Mouse (Mus musculus) heart, adult 2 months (tissue): ENCODE results near the gene Abcc5. TPM values are rescaled to one million over a fixed set of nuclear protein-coding genes. Genes with fewer than 3 reads are reported as not detected.
A peak's percentile ranks its signal among the peaks of the same experiment; 100 is the strongest.

Experiments used
- DNase-seq, 2 experiments: peaks; one replicate each; pipeline ENCODE4 v3.0.0; 2021
- H3K27ac ChIP-seq: fragments of 200-600 bp; 2 replicates; pipeline ENCODE4 v1.8.1; 2022
- H3K27me3 ChIP-seq: fragments of 200-500 bp; 2 replicates; pipeline ENCODE4 v1.6.1; 2012; ENCODE audit warnings: mild to moderate bottlenecking, low read length, inconsistent platforms, mixed read lengths; ENCODE audit not compliant: control insufficient read depth, insufficient read depth
- H3K36me3 ChIP-seq: fragments of 200-500 bp; 2 replicates; pipeline ENCODE4 v1.6.1; 2012; ENCODE audit warnings: low read length, inconsistent platforms; ENCODE audit not compliant: control insufficient read depth, insufficient read depth
- H3K4me1 ChIP-seq: fragments of 200-500 bp; 2 replicates; pipeline ENCODE4 v1.6.1; 2011; ENCODE audit warnings: low read length; ENCODE audit not compliant: control insufficient read depth, insufficient read depth
- H3K4me3 ChIP-seq: fragments of 200-600 bp; 2 replicates; pipeline ENCODE4 v1.8.1; 2022
- H3K79me2 ChIP-seq: fragments of 200-500 bp; replicated peaks from 2 replicates; pipeline ENCODE4 v1.6.1; 2012; ENCODE audit warnings: mild to moderate bottlenecking, inconsistent platforms, low read length, moderate library complexity, mixed read lengths; ENCODE audit not compliant: control insufficient read depth, insufficient read depth
- H3K9ac ChIP-seq: fragments of 200-500 bp; 2 replicates; pipeline ENCODE4 v1.6.1; 2012; ENCODE audit warnings: low read depth, mild to moderate bottlenecking, control low read depth, inconsistent platforms, low read length, mixed read lengths
- CTCF ChIP-seq: fragments of 200-600 bp; IDR thresholded peaks from 2 replicates; pipeline ENCODE4 v1.8.1; 2022; ENCODE audit warnings: antibody characterized with exemption, mild to moderate bottlenecking, moderate library complexity
- EP300 ChIP-seq: fragments of 200-500 bp; IDR thresholded peaks from 2 replicates; pipeline ENCODE4 v1.6.1; 2011; ENCODE audit warnings: low read depth, low read length, control low read depth; ENCODE audit not compliant: insufficient read depth
- POLR2A ChIP-seq: fragments of 200-500 bp; IDR thresholded peaks from 2 replicates; pipeline ENCODE4 v1.6.1; 2011; ENCODE audit warnings: mild to moderate bottlenecking, low read depth, low read length, control low read depth; ENCODE audit not compliant: insufficient read depth
- WGBS: fragments of 180-500 bp; shearing (Covaris S2); methylation state at CpG from one replicate; pipeline ENCODE4 v1.1.7; 2018; 5-methylcytosine and 5-hydroxymethylcytosine counted together
- intact Hi-C: fragments of 180-260 bp; cut with DNase I; formaldehyde crosslinking; loops from one replicate; pipeline ENCODE4 v1.15.1; 2025
- long read RNA-seq: library from polyadenylated mRNA; stranded (forward); transcript quantifications from one replicate; pipeline ENCODE4 v2.0.0, GENCODE M21; 2021
- polyA plus RNA-seq: library from polyadenylated mRNA; depleted of rRNA; stranded (reverse); fragments of >200 nt; gene quantifications from 2 replicates; pipeline ENCODE4 v1.2.3, GENCODE M21; 2012; rRNA removed
- total RNA-seq, 2 experiments: library from RNA; stranded (reverse); gene quantifications; 2 replicates each; pipeline ENCODE4 v1.2.3; 2021

Gene Abcc5
- 10 to 100 TPM; 22.6 to 25.6 TPM for total RNA-seq
- 61.4 and 95.6 TPM in 2 replicates for polyA plus RNA-seq
- long read RNA-seq, partial matches to known transcripts = 3 of 8 reads
- long read RNA-seq, other reads (novel, unspliced or antisense) = 4 of 8 reads

DNA sequence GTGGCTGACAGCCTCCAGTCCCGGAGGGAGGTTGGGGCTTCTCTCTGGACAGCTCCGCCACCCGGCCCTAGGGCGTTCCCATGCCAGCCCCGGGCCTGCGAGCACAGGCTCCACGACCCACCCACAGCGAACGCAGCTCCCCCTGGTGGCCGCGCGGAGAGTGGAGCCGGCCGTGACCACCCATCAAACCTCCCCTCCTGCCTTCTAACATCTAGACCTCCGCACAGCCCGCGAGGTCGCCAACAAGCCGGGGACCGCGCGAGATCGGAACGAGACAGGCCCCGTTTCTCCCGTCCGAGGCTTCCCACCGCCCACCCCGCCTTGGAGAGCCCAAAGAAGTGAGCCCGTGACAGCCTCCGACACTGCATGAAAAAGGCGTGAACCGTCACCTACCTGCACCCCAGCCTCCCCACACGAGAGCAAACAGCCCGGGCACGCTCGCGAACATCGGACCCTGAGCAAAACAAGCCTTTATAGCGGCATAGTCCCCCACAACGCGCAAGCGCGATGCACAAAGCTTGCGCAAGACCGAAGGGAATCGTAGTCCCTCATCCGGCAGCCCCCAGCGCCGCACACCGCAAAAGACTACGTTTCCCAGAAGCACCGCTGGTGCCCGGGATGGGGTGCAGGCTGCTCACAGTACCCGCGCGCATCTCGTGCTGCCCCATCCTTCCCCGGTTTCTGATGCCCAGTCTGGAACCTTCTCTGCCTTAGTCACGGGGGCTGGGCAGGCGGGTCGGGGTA, at the start of gene Abcc5:
Gene Abcc5, minus strand, starts transcription at position 540 of the 744 bp plus-strand sequence.
- WGBS = under 1% methylated on average over 62 of the region's 62 CpGs
- H3K79me2 ChIP-seq = peaks cover 3% of the 10 kb centered on the region; the same call in 1 of the 2 replicates
- no peaks in the 10 kb centered on the region for H3K27me3 ChIP-seq
- peak within 1 kb of the TSS; percentile 93 for H3K27ac ChIP-seq
- H3K4me3 ChIP-seq = peak within 1 kb of the TSS; percentile 59
- TF ChIP-seq POLR2A (peak; percentile 77), EP300 (no peak), CTCF (0 out of 2 replicates have a peak, but pooled peaks have one; percentile 99)
- peak; percentile 93 for DNase-seq
- intact Hi-C loops = loop anchor here (2.0 to 10.0 kb wide), 5 partner anchors 19 to 311 kb away; partner anchors contain the start of genes Ap2m1, Eif2b5 and Parl
- H3K36me3 ChIP-seq = peaks cover 9% of the 10 kb centered on the region
- peaks cover 3% of the 10 kb centered on the region; the same call in 1 of the 2 replicates for H3K4me1 ChIP-seq
- peak within 1 kb of the TSS; percentile 75 for H3K9ac ChIP-seq

DNA sequence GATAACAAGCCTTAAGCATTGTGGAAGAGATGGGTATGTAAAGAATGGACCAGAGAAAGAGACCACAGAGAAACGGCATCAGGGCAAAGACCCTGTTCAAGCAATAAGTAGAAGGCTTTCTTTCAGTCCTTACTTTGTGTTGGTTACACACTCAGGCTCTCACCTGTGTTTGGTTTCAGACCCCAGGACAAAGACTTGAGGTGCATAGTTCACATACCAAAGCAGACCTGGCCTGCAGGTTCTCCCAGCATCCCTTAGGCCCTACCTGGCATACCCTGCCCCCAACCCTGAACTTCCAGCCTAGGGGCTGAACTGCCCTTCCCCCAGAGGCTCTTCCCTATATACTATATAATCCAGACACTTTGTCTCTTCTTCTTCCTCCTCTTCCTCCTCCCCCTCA, 49.1 kb upstream of the Abcc5 start:
- H3K27ac ChIP-seq = no peak overlapping the region
- TF ChIP-seq POLR2A (no peak), EP300 (no peak), CTCF (no peak)
- intact Hi-C loops = loop anchor here (10.0 kb wide), 1 partner anchor 751 kb away; no protein-coding TSS in a partner anchor
- H3K36me3 ChIP-seq = no peaks in the 10 kb centered on the region
- no peaks in the 10 kb centered on the region for H3K27me3 ChIP-seq
- no peak for DNase-seq
- no peaks in the 10 kb centered on the region for H3K79me2 ChIP-seq
- no peak overlapping the region for H3K9ac ChIP-seq
- 96% methylated on average over 1 of the region's 1 CpGs for WGBS
- no peak overlapping the region for H3K4me3 ChIP-seq
- H3K4me1 ChIP-seq = no peaks in the 10 kb centered on the region

DNA sequence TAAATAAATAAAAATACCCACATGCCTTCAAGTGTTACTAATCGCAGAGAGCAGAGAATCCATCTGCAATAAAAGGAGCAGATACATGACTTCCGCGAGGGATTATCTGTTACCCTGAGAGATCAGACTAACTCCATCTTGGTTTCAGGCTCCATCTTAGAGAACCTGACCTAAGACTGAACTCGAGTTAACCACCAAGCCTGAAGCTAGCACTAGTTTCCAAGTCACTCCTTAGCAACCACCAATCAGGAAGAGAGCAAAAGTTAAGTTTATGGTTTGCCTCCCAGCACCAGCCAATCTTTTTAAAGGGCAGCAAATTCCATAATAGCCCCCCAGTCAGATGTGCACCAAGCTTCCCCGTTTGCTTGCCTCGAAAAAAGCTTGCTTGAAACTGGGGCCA, 48.6 kb upstream of the Abcc5 start:
- Histone ChIP-seq H3K4me1 (no peaks in the 10 kb centered on the region), H3K9ac (no peak overlapping the region), H3K36me3 (no peaks in the 10 kb centered on the region), H3K27ac (no peak overlapping the region), H3K4me3 (no peak overlapping the region), H3K79me2 (no peaks in the 10 kb centered on the region), H3K27me3 (no peaks in the 10 kb centered on the region)
- no peak for TF ChIP-seq CTCF
- no peak for DNase-seq
- 84% methylated on average over 6 of the region's 6 CpGs for WGBS
- intact Hi-C loops = loop anchor here (10.0 kb wide), 1 partner anchor 750 kb away; no protein-coding TSS in a partner anchor

DNA sequence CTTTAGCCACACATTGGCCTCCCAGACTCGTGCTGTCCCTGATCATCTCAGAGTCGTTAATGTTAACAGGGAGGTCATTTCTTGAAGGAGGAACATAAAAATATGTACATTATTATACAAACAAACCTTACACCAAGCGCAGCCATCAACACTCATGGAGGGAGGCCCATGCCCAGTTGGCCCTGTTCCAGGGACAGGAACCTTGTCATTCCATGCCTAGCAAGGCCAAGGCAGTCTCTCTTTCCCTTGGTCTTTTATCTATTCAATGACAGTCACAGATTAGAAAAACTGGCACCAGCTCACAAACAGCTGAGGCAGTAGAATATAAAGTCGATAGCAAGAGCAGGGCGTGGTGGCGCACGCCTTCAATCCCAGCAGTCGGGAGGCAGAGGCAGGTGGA, 48.0 kb upstream of the Abcc5 start:
- Histone ChIP-seq H3K9ac (no peak overlapping the region), H3K36me3 (no peaks in the 10 kb centered on the region), H3K79me2 (no peaks in the 10 kb centered on the region), H3K27me3 (no peaks in the 10 kb centered on the region), H3K4me1 (no peaks in the 10 kb centered on the region), H3K4me3 (no peak overlapping the region), H3K27ac (no peak overlapping the region)
- no peak for DNase-seq
- WGBS = 64% methylated on average over 8 of the region's 8 CpGs
- intact Hi-C loops = loop anchor here (10.0 kb wide), 1 partner anchor 749 kb away; no protein-coding TSS in a partner anchor
- TF ChIP-seq CTCF (no peak), EP300 (no peak), POLR2A (no peak)

DNA sequence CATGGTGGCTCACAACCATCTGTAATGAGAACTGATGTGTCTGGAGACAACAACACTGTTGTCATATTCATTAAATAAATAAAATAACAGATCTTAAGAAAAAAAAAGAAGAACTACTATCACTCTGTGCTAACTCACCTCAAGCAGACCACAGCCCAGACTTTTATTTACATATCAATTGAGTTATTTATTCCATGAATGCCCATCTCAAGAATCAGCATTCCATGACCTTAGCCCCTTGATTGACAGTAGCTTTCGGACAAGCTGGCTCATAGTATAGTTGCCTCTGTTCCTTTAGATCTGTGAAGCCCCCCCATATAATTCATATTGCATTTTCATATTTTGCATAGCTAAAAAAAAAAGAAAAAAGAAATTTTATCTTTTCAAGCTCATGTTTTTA, 47.6 kb upstream of the Abcc5 start:
- Histone ChIP-seq H3K27ac (no peak overlapping the region), H3K4me1 (no peaks in the 10 kb centered on the region), H3K9ac (no peak overlapping the region), H3K4me3 (no peak overlapping the region), H3K36me3 (no peaks in the 10 kb centered on the region), H3K79me2 (no peaks in the 10 kb centered on the region), H3K27me3 (no peaks in the 10 kb centered on the region)
- no peak for DNase-seq
- WGBS = 86% methylated on average over 1 of the region's 1 CpGs
- TF ChIP-seq CTCF = no peak
- no peak for TF ChIP-seq POLR2A
- intact Hi-C loops = loop anchor here (10.0 kb wide), 1 partner anchor 749 kb away; no protein-coding TSS in a partner anchor

DNA sequence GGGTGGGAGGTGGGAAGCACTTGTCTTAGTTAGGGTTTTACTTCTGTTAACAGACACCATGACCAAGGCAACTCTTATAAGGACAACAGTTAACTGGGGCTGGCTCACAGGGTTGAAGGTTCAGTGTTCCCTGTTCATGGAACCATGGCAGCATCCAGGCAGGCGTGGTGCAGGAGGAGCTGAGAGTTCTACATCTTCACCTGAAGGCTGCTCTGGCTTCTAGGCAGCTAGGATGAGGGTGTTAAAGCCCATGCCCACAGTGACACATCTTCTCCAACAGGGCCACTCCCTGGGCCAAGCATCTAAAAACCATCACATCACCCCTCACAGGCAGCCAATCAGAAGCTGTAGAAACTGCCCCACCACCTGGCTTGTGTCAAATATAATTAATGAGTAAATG, 45.5 kb upstream of the Abcc5 start:
- WGBS = 78% methylated on average over 1 of the region's 1 CpGs
- Histone ChIP-seq H3K36me3 (no peaks in the 10 kb centered on the region), H3K4me1 (no peaks in the 10 kb centered on the region), H3K27ac (no peak overlapping the region), H3K4me3 (no peak overlapping the region), H3K27me3 (no peaks in the 10 kb centered on the region), H3K79me2 (no peaks in the 10 kb centered on the region), H3K9ac (no peak overlapping the region)
- intact Hi-C loops = loop anchor here (10.0 kb wide), 1 partner anchor 747 kb away; no protein-coding TSS in a partner anchor
- TF ChIP-seq POLR2A (no peak), EP300 (no peak), CTCF (no peak)
- DNase-seq = no peak
